Mouse (Mus musculus): ENCODE results near the gene Lcn12. TPM values are rescaled to one million over a fixed set of nuclear protein-coding genes. Genes with fewer than 3 reads are reported as not detected.

The Lcn12 gene
- total RNA-seq, 2 experiments from 2014 or later: not detected

GRCm38 (mm10) chr2:25497846-25498575 is 4.3 kb upstream of the Lcn12 start:
- DNase-seq (ENCODE audit: low spot score in 2 of 2): no peak

DNA sequence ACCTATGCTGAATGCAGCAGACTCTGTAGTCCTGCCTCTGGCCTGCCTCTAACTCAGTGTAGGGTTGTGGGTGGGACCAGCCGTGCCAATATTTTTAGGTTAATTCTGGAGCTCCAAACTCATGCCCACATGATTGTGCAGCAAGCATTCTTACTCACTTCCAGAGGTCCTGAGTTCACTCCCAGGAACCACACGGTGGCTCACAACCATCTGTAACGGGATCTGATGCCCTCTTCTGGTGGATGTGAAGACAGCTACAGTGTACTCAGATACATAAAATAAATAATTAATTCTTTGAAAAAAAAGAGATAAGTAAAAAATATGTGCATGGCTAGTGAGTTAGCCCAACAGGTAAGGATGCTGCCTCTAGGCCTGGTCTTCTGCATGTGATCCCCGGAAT is 2.8 kb upstream of the Lcn12 start:
- DNase-seq (ENCODE audit: low spot score in 2 of 2): peak in 1 of 2 experiments; percentile 47

- DNase-seq (ENCODE audit: low spot score in 2 of 2): no peak
These were observed 723 bp downstream of the Lcn12 start for GRCm38 (mm10) chr2:25492988-25493387.

GRCm38 (mm10) chr2:25488671-25489068 is 5.0 kb downstream of the Lcn12 start:
- no peak for DNase-seq (ENCODE audit: low spot score in 2 of 2)

- no peak for DNase-seq (ENCODE audit: low spot score in 2 of 2)
These were observed 5.6 kb downstream of the Lcn12 start for GRCm38 (mm10) chr2:25487965-25488670.

GRCm38 (mm10) chr2:25484901-25485647 is 8.6 kb downstream of the Lcn12 start:
- DNase-seq (ENCODE audit: low spot score in 2 of 2): no peak

GRCm38 (mm10) chr2:25482969-25483368 is 10.7 kb downstream of the Lcn12 start:
- DNase-seq (ENCODE audit: low spot score in 2 of 2): no peak

- DNase-seq (ENCODE audit: low spot score in 2 of 2): no peak
These were observed 13.2 kb downstream of the Lcn12 start for GRCm38 (mm10) chr2:25480541-25480940.

DNA sequence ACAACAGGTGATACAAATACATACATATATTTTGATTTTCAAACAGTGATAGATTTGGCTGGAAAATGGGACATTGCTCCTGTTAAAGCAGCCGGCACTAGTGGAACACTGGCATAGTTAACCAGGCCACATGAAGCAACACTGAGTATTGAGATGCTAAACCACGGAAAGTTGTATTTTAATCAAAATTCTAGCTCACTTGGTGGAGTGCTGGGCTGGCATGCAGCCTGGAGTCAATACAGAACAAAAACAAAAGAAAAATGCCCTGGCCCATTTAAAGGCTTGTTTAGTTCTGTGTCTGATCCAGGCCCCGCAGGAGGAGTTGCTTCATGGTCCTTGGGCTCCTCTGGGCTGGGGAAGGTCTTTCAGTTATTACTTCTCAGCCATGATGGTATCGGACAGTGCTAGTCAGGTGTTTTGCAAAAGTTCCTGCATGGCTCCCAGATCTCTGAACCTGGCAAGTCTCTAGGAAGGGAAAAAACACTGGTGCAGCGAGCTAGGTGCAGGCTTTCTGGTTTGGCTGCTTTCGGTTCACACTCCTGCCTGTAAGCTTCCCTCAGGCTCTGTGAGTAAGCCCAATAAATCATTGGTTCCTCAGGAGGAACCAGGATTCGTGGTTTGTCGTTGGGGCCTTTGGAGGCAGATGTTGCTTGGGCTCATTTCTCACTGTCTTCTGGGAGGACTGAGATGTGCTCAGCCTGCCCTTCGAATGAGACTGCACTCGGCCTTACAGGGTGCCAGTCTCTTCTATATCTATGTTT is 14.0 kb downstream of the Lcn12 start:
- no peak for DNase-seq (ENCODE audit: low spot score in 2 of 2)

DNA sequence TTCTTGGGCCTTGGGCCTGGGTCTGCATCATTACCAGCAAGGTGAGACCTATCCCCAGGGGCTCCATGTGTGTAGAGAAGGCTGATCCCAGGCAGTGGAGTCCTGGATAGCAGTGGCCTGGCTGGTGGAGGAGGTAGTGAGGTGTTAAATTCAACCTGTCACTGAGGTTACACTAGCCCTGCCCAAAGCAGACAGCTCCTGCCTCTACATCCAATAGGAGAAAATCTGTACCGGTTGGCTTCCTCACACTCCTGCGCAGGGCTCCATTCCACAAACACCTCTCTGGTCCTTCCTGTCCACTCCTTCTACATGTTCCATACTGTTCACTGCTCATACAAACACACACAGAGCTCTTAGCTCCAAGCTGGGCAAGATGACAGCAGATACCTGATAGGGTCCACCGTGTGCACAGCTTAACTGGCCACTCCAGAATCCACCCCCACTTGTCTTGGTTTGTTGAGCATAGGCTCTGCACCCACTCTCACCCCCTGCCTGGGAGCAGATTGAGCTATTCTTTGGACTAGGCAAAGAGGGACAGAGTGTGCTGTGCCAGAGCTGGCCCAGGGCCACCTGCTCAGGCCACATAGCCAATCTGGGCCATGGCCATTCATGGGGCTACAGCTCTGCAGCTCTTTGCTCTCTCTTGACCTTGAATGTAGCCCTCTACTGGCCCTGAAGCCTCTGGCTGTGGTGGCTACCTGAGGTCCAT is 15.6 kb downstream of the Lcn12 start:
- DNase-seq (ENCODE audit: low spot score in 2 of 2): peak in 1 of 2 experiments; percentile 84

GRCm38 (mm10) chr2:25477541-25477940 is 16.2 kb downstream of the Lcn12 start:
- DNase-seq (ENCODE audit: low spot score in 2 of 2): no peak

DNA sequence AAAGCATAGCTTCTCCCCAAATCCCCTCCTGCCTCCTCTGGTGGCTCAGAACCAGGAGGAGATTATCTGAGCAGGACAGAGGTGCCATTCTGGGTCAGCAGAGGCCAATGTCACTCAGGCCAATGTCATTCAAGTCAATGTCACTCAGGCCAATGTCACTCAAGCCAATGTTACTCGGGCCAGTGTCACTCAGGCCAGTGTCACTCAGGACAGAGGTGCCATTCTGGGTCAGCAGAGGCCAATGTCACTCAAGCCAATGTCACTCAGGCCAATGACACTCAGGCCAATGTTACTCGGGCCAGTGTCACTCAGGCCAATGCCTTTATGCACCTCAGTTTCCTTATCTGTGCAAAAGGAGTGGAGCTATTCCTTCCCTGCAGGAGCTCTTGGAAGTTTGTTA is 21.2 kb downstream of the Lcn12 start:
- no peak for DNase-seq (ENCODE audit: low spot score in 2 of 2)

DNA sequence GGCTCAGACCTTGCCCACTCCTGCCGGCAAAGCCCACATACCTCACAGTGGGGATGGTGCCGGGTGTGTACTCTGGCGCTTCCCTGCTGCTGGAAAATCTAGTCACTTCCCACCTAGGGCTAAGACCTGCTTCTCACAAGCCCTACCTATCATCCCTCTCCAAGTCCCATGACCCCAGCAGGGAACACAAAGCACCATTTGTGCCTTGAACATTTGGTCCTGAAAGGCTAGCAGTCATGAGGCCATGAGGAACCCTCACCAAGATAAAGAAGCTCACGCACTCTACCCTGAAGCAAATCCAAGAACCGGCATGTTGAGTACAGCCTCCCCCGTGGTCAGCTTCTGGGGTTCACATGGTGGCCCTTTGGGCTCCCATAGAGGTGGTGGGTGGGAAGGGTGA is 23.7 kb downstream of the Lcn12 start, which contains the start of gene Ptgds:
Gene Ptgds, minus strand, starts transcription at position 78 of the 400 bp plus-strand sequence.
- DNase-seq (ENCODE audit: low spot score in 2 of 2): no peak

DNA sequence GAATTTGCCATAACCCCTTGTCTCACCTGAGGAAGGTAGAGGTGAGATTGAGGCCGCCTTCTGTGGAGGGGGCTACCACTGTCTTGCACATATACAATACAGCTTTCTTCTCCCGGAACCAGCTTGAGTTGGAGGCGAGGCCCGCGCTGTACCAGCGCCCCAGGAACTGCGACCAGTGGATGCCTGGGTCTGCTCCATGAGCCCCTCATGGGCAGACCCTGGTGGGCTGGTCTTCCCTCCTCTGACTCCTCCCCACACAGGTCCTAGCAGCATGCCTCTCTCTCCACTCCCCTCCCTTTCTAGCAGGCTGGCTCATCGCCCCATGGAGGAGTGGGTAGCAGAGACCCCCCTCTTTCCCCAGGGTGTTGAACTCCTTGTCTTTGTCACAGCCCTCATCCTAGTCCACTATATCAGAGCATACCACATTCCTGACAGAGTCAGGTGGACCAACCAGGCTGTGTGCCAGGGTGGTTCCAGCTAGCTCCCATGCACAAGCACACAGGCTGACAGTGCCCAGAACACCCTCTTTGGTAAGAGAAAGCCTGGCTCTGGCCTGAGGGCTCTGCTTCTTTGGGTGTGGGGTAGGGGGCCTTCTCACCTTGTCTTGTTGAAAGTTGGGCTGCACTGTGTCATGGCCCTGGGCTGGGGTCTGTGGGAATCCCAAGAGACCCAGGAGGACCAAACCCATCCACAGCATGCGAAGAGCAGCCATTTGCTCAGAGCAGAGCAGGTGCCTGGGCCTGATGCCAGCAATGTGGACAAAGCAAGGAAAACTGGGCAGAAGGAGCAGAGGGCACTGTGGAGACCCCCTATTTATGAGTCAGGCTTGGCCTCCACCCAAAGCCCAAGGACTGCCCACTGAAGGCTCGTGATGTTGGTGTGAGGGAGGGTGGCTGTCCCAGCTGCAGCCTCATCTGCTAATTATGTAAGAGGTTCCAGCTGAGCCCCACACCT is 24.5 kb downstream of the Lcn12 start:
- DNase-seq (ENCODE audit: low spot score in 2 of 2): peak; percentile 33 to 69

DNA sequence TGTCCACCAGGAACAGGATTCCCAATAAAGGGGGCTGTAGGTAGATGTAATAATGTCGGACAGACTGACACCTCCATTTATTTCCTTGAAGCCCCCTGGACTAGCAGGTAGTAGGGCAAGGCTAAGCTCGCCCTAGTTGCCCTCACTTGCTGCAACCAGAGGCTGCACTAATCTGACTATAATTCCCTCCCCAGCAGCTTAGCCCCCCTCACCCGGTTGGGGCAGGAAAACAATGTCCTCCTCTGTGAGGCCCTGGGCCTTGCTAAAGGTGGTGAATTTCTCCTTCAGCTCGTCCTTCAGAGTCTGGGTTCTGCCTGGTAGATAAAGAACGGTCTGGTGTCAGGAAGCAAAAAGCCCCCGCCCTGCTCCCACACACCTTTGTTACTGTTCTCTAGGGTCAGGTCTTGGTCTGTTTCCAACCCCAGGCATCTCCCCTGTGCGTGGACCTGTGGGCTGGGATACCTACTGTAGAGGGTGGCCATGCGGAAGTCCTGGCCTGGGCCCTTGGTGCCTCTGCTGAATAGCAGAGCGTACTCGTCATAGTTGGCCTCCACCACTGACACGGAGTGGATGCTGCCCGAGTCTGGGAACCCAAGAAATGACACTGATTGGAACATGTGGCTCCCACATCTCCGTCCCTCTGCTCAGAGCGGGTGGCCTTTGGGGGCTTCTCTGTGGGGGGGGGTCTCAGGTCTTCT is 26.0 kb downstream of the Lcn12 start:
- no peak for DNase-seq (ENCODE audit: low spot score in 2 of 2)

DNA sequence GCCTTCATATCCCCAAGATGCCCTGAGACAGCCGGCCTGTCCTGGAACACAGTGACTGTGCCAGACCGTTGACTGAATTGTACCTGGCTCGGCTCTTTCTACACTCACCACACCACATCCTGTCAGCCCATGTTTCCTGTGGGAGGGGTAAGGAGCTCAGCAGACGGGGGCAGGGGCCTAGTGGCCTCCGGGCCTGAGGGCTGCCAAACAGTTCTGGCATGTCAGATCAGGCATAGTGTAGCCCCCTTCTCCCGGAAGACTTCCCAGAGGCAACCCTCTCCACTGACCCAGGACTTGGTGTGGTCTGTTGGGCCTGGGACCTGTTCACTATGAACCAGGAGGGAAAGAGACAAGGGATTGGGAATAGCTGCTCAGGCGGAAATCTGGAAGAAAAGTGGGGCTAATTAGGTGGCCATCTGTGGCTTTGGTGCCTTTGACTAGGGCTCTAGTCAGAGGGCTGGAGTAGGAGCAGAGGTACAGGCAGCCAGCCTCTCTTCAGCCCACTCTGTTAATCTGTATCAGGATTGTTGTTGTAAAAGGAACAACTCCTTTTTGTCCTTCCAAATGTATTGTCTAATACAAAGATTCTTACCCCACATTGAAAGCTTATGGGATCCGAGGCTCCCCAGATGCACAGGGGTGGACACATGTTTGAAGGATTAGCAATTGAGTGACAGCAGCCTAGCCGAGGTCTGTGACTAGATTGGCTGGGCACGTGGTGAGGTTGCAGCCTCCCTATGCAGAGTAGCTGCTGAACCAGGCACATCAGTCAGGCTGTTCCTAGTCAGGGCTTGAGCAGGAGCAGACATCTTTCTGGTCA is 27.7 kb downstream of the Lcn12 start:
- no peak for DNase-seq (ENCODE audit: low spot score in 2 of 2)

GRCm38 (mm10) chr2:25465256-25465655 is 28.5 kb downstream of the Lcn12 start:
- DNase-seq (ENCODE audit: low spot score in 2 of 2): no peak

- DNase-seq (ENCODE audit: low spot score in 2 of 2): no peak
These were observed 30.1 kb downstream of the Lcn12 start for GRCm38 (mm10) chr2:25463630-25464029.
